Mouse (Mus musculus) lung, embryonic 16.5 days (tissue): ENCODE data around the gene Tapt1. TPM values are rescaled to one million over a fixed set of nuclear protein-coding genes. Genes with fewer than 3 reads are reported as not detected.

ENCODE experiments used
- ATAC-seq: fragments of 200-750 bp; cut with Nextera tagmentation; 2 replicates; pipeline ENCODE4 v1.8.0; 2017; ENCODE audit warnings: low read depth, mild to moderate bottlenecking, moderate library complexity
- H3K27ac ChIP-seq: fragments of 300-500 bp; sonication (generic); 2 replicates; pipeline ENCODE4 v1.5.1; 2014; ENCODE audit warnings: mild to moderate bottlenecking, control low read depth, low read length
- H3K27me3 ChIP-seq: fragments of 300-500 bp; sonication (generic); 2 replicates; pipeline ENCODE4 v1.6.1; 2014; ENCODE audit warnings: low read depth, low read length, mixed read lengths; ENCODE audit not compliant: control insufficient read depth, insufficient read depth
- H3K36me3 ChIP-seq: fragments of 300-500 bp; sonication (generic); 2 replicates; pipeline ENCODE4 v1.6.1; 2014; ENCODE audit warnings: low read length; ENCODE audit not compliant: control insufficient read depth, insufficient read depth
- H3K4me1 ChIP-seq: fragments of 300-500 bp; sonication (generic); replicated peaks from 2 replicates; pipeline ENCODE4 v1.6.1; 2014; ENCODE audit warnings: low read length, mixed read lengths; ENCODE audit not compliant: control insufficient read depth, insufficient read depth
- H3K4me2 ChIP-seq: fragments of 300-500 bp; sonication (generic); 2 replicates; pipeline ENCODE4 v1.6.1; 2014; ENCODE audit warnings: low read depth, low read length, control low read depth
- H3K4me3 ChIP-seq: fragments of 300-500 bp; sonication (generic); 2 replicates; pipeline ENCODE4 v1.5.1; 2014; ENCODE audit warnings: mild to moderate bottlenecking, low read length, control low read depth
- H3K9ac ChIP-seq: fragments of 300-500 bp; sonication (generic); 2 replicates; pipeline ENCODE4 v1.6.1; 2014; ENCODE audit warnings: low read length, control low read depth
- H3K9me3 ChIP-seq: fragments of 300-500 bp; sonication (generic); 2 replicates; pipeline ENCODE4 v1.6.1; 2016; ENCODE audit warnings: low read length; ENCODE audit not compliant: control insufficient read depth
- WGBS: fragments of 180-500 bp; shearing (Covaris S2); extraction: QIAGEN DNeasy Blood & Tissue Kit; methylation state at CpG from one replicate; pipeline ENCODE4 v1.1.7; 2014; 5-methylcytosine and 5-hydroxymethylcytosine counted together
- polyA plus RNA-seq: library from polyadenylated mRNA; unstranded; fragments of >200 nt; fragmentation: Nextera tagmentation; extraction: Ambion mirVana; gene quantifications from 2 replicates; pipeline ENCODE4 v1.2.1, GENCODE M21; 2015

The Tapt1 gene
- polyA plus RNA-seq, 1 experiment from 2014 or later: 36.9 TPM

GRCm38 (mm10) chr5:44224251-44224650 is 2.2 kb downstream of the Tapt1 start:
- H3K36me3 ChIP-seq: no peaks in the 10 kb centered on the region
- ATAC-seq: no peak
- H3K27me3 ChIP-seq: no peaks in the 10 kb centered on the region
- H3K9ac ChIP-seq: no peak overlapping the region
- no peak overlapping the region for H3K27ac ChIP-seq
- H3K4me1 ChIP-seq: peaks cover 19% of the 10 kb centered on the region
- H3K9me3 ChIP-seq: no peaks in the 10 kb centered on the region
- H3K4me2 ChIP-seq: peak overlapping the region; percentile 34
- no peak overlapping the region; the same call in 1 of the 2 replicates for H3K4me3 ChIP-seq
- 17% methylated on average over 6 of the region's 6 CpGs for WGBS

GRCm38 (mm10) chr5:44223341-44223881 is 3.0 kb downstream of the Tapt1 start:
- Histone ChIP-seq H3K4me1 (peaks cover 19% of the 10 kb centered on the region), H3K9ac (no peak overlapping the region), H3K27me3 (no peaks in the 10 kb centered on the region), H3K4me3 (no peak overlapping the region), H3K36me3 (no peaks in the 10 kb centered on the region), H3K4me2 (no peak overlapping the region), H3K27ac (no peak overlapping the region), H3K9me3 (no peaks in the 10 kb centered on the region)
- WGBS: 78% methylated on average over 16 of the region's 16 CpGs
- no peak for ATAC-seq

- WGBS: 55% methylated on average over 7 of the region's 7 CpGs
- Histone ChIP-seq H3K27me3 (no peaks in the 10 kb centered on the region), H3K27ac (no peak overlapping the region), H3K9ac (no peak overlapping the region), H3K4me2 (no peak overlapping the region), H3K36me3 (peaks cover 4% of the 10 kb centered on the region; the same call in 1 of the 2 replicates), H3K9me3 (no peaks in the 10 kb centered on the region), H3K4me1 (peaks cover 17% of the 10 kb centered on the region), H3K4me3 (no peak overlapping the region)
- ATAC-seq: no peak
Measured at GRCm38 (mm10) chr5:44220430-44220829, 6.0 kb downstream of the Tapt1 start.

- H3K9me3 ChIP-seq: no peaks in the 10 kb centered on the region
- WGBS: 74% methylated on average over 4 of the region's 4 CpGs
- no peak overlapping the region for H3K27ac ChIP-seq
- peaks cover 11% of the 10 kb centered on the region for H3K4me1 ChIP-seq
- peaks cover 4% of the 10 kb centered on the region; the same call in 1 of the 2 replicates for H3K36me3 ChIP-seq
- H3K27me3 ChIP-seq: no peaks in the 10 kb centered on the region
- H3K4me3 ChIP-seq: no peak overlapping the region
- ATAC-seq: no peak
- no peak overlapping the region for H3K4me2 ChIP-seq
- no peak overlapping the region for H3K9ac ChIP-seq
Measured at GRCm38 (mm10) chr5:44219871-44220270, 6.6 kb downstream of the Tapt1 start.

GRCm38 (mm10) chr5:44218483-44218882 is 7.9 kb downstream of the Tapt1 start:
- ATAC-seq: no peak
- Histone ChIP-seq H3K4me1 (peaks cover 3% of the 10 kb centered on the region; the same call in 1 of the 2 replicates), H3K27ac (no peak overlapping the region), H3K36me3 (peaks cover 4% of the 10 kb centered on the region; the same call in 1 of the 2 replicates), H3K4me3 (no peak overlapping the region), H3K27me3 (no peaks in the 10 kb centered on the region), H3K4me2 (no peak overlapping the region), H3K9me3 (no peaks in the 10 kb centered on the region), H3K9ac (no peak overlapping the region)
- WGBS: 78% methylated on average over 4 of the region's 4 CpGs

GRCm38 (mm10) chr5:44217685-44218041 is 8.8 kb downstream of the Tapt1 start:
- ATAC-seq: no peak

GRCm38 (mm10) chr5:44217041-44217684 is 9.3 kb downstream of the Tapt1 start:
- Histone ChIP-seq H3K27ac (no peak overlapping the region), H3K9me3 (no peaks in the 10 kb centered on the region), H3K4me3 (no peak overlapping the region), H3K27me3 (no peaks in the 10 kb centered on the region), H3K9ac (no peak overlapping the region), H3K4me2 (no peak overlapping the region), H3K36me3 (peaks cover 4% of the 10 kb centered on the region; the same call in 1 of the 2 replicates), H3K4me1 (peaks cover 3% of the 10 kb centered on the region; the same call in 1 of the 2 replicates)
- no peak for ATAC-seq
- 79% methylated on average over 8 of the region's 8 CpGs for WGBS

More at GRCm38 (mm10) chr5:44217685-44218041, 8.8 kb downstream of the Tapt1 start:
- no peak overlapping the region for H3K9ac ChIP-seq
- peaks cover 4% of the 10 kb centered on the region; the same call in 1 of the 2 replicates for H3K36me3 ChIP-seq
- 76% methylated on average over 5 of the region's 5 CpGs for WGBS
- H3K27me3 ChIP-seq: no peaks in the 10 kb centered on the region
- H3K4me2 ChIP-seq: no peak overlapping the region
- peaks cover 3% of the 10 kb centered on the region; the same call in 1 of the 2 replicates for H3K4me1 ChIP-seq
- no peaks in the 10 kb centered on the region for H3K9me3 ChIP-seq
- H3K4me3 ChIP-seq: no peak overlapping the region
- H3K27ac ChIP-seq: no peak overlapping the region

- Histone ChIP-seq H3K9me3 (no peaks in the 10 kb centered on the region), H3K4me2 (no peak overlapping the region), H3K36me3 (peaks cover 4% of the 10 kb centered on the region; the same call in 1 of the 2 replicates), H3K27ac (no peak overlapping the region), H3K4me1 (no peaks in the 10 kb centered on the region; the same call in 1 of the 2 replicates), H3K4me3 (no peak overlapping the region), H3K9ac (no peak overlapping the region), H3K27me3 (no peaks in the 10 kb centered on the region)
- ATAC-seq: no peak
Measured at GRCm38 (mm10) chr5:44215118-44215517, 11.3 kb downstream of the Tapt1 start.

- H3K4me2 ChIP-seq: no peak overlapping the region
- H3K27ac ChIP-seq: no peak overlapping the region
- 45% methylated on average over 2 of the region's 2 CpGs for WGBS
- no peaks in the 10 kb centered on the region; the same call in 1 of the 2 replicates for H3K4me1 ChIP-seq
- H3K9ac ChIP-seq: no peak overlapping the region
- peaks cover 4% of the 10 kb centered on the region; the same call in 1 of the 2 replicates for H3K36me3 ChIP-seq
- no peak overlapping the region for H3K4me3 ChIP-seq
- ATAC-seq: no peak
- no peaks in the 10 kb centered on the region for H3K27me3 ChIP-seq
- H3K9me3 ChIP-seq: no peaks in the 10 kb centered on the region
Measured at GRCm38 (mm10) chr5:44214025-44214424, 12.4 kb downstream of the Tapt1 start.
